Mouse (Mus musculus) liver, embryonic 14.5 days (tissue): ENCODE measurements around the gene Lrp8.

Source experiments
- CTCF ChIP-seq: IDR thresholded peaks from 2 replicates; pipeline ENCODE4 v1.5.1; 2016; ENCODE audit warnings: antibody characterized with exemption, low read depth, control low read depth
- EP300 ChIP-seq: IDR thresholded peaks from 2 replicates; pipeline ENCODE4 v1.6.1; 2016; ENCODE audit warnings: antibody characterized with exemption, low read depth

GRCm38 (mm10) chr4:107805491-107805890 is 3.4 kb downstream of the Lrp8 start:
- TF ChIP-seq EP300 (no peak), CTCF (peak; percentile 73)
